Mouse (Mus musculus) megakaryocyte-erythroid progenitor cell, adult 5-6 weeks (primary cell): ENCODE results near the gene Nacad. TPM values are rescaled to one million over a fixed set of nuclear protein-coding genes. Genes with fewer than 3 reads are reported as not detected.

Experiments
- total RNA-seq, 2 experiments: library from RNA; stranded (forward) in 1 of 2; stranded (reverse) in 1 of 2; fragments of 200-1000, 215-1000 nt in 1 of 2; fragments of >200 nt in 1 of 2; fragmentation: Nextera tagmentation in 1 of 2; gene quantifications; 2 replicates each; pipeline ENCODE4 v1.2.3; 2014 to 2017

Nacad gene
- total RNA-seq, 2 experiments from 2014 or later, result not detected

Other genes starting within 250 kb of the Nacad start
- gene Zmiz2, start 217.0 kb downstream of the Nacad start, total RNA-seq (2014; fragmentation: Nextera tagmentation), result 65.9 and 70.0 TPM in 2 replicates
- gene Zmiz2, start 217.0 kb downstream of the Nacad start, total RNA-seq (2017), result 5.6 and 10.4 TPM in 2 replicates
- gene Ppia, start 190.6 kb downstream of the Nacad start, total RNA-seq (2014; fragmentation: Nextera tagmentation), result 3,823 and 4,304 TPM in 2 replicates
- gene Ppia, start 190.6 kb downstream of the Nacad start, total RNA-seq (2017), result 1,965 and 1,971 TPM in 2 replicates
- 144 and 178 TPM in 2 replicates for gene H2afv, start 161.6 kb downstream of the Nacad start, total RNA-seq (2014; fragmentation: Nextera tagmentation)
- 85.9 and 103 TPM in 2 replicates for gene H2afv, start 161.6 kb downstream of the Nacad start, total RNA-seq (2017)
- 43.7 and 49.9 TPM in 2 replicates for gene Purb, start 130.1 kb downstream of the Nacad start, total RNA-seq (2014; fragmentation: Nextera tagmentation)
- gene Purb, start 130.1 kb downstream of the Nacad start, total RNA-seq (2017), result 60.5 and 70.9 TPM in 2 replicates
- gene Myo1g, start 85.1 kb downstream of the Nacad start, total RNA-seq (2014; fragmentation: Nextera tagmentation), result 7.3 and 16.1 TPM in 2 replicates
- 5.4 and 8.6 TPM in 2 replicates for gene Myo1g, start 85.1 kb downstream of the Nacad start, total RNA-seq (2017)
- gene Ccm2, start 59.2 kb downstream of the Nacad start, total RNA-seq (2014; fragmentation: Nextera tagmentation), result 45.8 and 55.6 TPM in 2 replicates
- gene Ccm2, start 59.2 kb downstream of the Nacad start, total RNA-seq (2017), result 26.8 and 32.7 TPM in 2 replicates
- 113 and 130 TPM in 2 replicates for gene Tbrg4, start 20.0 kb upstream of the Nacad start, total RNA-seq (2014; fragmentation: Nextera tagmentation)
- gene Tbrg4, start 20.0 kb upstream of the Nacad start, total RNA-seq (2017), result 27.5 and 51.5 TPM in 2 replicates
- gene Wap, start 32.6 kb upstream of the Nacad start, total RNA-seq (2014; fragmentation: Nextera tagmentation), result not detected in 2 replicates
- gene Wap, start 32.6 kb upstream of the Nacad start, total RNA-seq (2017), result not detected in 2 replicates
- gene Ramp3, start 52.5 kb upstream of the Nacad start, total RNA-seq (2014; fragmentation: Nextera tagmentation), result not detected in 2 replicates
- not detected in 2 replicates for gene Ramp3, start 52.5 kb upstream of the Nacad start, total RNA-seq (2017)
- not detected in 2 replicates for gene Gm11983, start 231.6 kb upstream of the Nacad start, total RNA-seq (2014; fragmentation: Nextera tagmentation)
- not detected in 2 replicates for gene Gm11983, start 231.6 kb upstream of the Nacad start, total RNA-seq (2017)